Mouse (Mus musculus) retina, postnatal 1 day (tissue): ENCODE data around the gene Evx1.
A peak's percentile ranks its signal among the peaks of the same experiment; 100 is the strongest.

Experiments
- DNase-seq: peaks from one replicate; pipeline ENCODE4 v3.0.0-alpha.2; 2012

Gene Evx1

DNA sequence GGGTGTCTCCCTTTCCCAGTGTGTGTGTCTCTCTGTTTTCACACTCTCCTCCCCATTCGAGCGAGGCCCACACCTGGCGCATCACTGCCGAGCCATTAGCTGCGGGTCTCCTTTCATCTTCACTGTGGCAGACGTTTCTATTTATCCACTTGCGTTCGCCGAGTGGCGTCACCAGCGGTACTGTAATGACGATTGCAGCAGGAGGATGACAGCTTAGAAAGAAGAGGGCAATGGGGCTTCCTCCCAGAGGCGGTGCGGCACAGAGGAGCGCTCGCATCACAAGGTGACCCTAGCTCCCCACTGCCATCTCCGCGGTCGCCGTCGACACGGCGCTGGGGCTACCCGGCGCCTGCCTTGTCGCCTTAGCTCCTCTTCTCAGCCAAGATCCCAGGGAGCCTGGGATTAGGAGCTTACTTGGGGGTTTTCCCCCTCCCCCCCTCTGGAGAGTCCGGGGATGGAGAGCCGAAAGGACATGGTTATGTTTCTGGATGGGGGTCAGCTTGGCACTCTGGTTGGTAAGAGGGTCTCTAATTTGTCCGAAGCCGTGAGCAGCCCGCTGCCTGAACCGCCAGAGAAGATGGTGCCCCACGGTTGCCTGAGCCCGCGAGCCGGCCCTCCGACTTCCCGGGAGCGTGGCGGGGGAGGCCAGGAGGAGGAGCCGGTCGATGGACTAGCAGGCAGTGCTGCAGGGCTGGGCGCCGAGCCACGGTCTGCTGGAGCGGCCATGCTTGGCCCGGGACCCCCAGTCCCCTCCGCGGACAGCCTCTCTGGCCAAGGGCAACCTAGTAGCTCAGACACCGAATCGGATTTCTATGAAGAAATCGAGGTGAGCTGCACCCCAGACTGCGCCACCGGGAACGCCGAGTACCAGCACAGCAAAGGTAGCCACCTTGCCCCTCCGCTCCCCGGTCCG lies at the start of gene Evx1:
Evx1 (plus strand) TSS at position 108 of the 913 bp plus-strand sequence.
- peak; percentile 37 for DNase-seq

DNA sequence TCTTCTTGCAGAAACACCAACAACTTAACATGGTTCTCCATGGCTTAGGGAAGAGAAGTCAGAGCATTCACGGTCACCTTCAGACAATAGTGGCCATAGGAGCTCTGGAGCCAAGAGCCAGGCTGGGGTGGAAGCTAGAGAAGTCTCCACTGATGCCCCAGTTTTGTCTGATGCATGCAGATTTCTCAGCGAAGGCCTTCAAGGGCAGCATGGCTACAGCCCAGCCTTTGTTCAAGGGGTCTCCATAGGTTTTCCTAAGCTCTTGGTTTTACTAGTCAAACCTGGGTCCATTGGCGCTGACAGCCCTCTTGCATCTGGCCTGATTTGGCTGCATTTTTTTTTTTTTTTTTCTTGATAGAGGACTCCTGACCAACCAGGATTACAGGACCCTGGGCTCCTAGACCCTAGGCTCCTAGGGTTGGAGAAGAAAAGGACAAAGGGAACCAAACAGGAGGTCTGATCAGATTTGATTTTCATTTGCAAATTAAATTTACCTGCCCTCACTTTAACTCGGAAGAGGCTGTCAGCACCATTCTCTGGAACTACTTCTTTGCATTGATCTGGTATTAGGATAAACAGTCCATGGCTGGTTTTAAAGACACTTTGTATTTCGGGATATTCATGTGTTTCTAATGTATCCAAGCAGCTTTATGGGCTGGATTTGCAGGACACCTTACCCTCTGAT lies 49.0 kb upstream of the Evx1 start:
- no peak for DNase-seq

DNA sequence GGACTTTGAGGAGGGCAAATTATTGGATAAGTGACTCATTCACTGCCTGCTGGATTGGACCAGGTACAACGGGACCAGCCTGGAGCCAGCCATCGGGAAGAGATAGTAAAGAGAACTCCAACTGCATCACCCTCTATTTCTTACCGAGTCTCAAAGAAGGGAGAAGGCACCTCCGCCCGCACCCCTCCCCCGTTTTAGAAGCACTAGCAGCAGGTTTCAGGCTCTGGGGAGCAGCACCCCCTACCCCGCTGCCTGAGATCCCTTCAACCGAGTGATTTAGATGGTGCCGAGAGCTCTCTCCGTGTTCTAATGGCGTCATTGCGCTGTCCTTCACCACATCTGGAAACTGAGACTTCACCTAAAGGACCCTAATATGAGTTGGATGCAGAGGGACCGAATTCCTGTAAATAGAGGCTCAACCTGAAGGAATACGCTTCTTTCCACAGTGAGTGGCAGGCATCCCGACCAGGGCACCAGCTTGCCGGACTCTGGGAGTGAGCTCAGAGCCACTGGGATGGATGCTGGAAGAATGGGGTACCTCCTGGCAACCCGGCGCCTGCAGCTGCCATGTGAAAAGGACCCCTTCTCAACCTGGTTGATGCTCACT lies 47.9 kb upstream of the Evx1 start:
- DNase-seq, result no peak

DNA sequence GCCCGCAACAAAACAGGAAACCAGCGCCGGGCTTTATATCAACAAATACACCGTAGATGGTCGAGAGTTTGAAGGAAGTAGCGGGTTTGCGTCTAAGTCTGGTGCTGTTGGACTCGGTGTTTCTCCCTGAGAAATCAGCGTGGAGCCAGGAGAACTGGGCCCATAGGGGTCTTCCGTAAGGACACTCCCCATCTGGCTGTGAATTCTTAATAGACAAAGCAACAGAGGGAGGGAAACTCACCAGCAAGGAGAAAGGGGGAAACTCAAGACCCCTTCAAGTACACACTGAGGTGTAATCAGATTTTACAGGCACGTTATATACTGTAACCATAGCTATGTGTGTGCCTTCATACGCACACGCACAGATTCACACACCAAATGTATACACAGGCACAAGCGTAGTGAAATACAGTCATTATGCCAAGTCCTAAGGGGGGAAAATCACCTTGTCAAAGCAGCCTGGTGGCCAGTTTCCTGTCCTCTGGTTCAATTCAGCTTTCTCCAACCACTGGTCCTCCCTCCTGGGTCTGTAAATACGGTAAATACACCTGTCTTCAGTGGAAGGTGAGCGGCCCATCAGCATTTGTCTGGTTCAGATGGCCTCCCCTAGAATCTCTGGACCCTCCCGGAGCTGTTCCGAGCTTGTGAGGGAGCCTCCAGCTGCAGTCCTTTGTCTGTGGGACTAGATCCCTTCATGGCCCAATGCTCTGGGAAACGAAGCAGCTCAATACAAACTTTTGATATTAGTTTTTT lies 47.2 kb upstream of the Evx1 start:
- DNase-seq, result peak; percentile 21

DNA sequence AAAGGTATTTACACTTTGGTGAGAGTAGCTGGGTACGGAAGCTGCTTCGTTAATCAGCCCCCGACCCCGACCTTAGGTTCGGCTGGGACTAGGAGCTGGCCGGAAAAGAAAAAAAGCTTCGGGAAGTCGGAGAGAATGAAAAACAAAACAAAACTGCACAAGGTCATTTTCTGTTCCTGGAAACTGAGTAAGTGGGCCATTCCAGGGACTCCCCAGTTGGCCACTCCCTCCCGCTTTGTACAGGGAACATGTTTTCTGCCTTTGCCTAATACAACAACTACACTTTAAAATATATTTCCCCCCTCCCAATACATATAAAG lies 46.7 kb upstream of the Evx1 start:
- no peak for DNase-seq

DNA sequence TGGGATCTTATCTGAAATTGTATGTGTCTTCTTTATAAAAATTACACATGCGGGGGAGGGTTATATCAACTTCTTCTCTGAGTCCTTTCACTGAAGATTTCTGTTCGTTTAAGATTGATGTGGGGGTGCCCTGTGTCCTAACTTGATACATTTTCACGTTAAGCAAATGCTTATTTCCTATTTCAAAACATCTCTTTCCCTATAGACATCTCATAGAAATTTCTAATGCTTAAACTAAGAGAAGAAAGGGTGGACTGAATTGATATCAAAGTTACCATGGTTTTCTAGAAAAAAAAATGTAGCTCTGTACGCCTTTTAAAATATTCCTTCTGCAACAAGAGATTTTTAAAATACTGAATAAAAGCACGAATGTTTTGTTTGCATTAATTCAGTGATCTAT lies 46.1 kb upstream of the Evx1 start:
- DNase-seq, result no peak

DNA sequence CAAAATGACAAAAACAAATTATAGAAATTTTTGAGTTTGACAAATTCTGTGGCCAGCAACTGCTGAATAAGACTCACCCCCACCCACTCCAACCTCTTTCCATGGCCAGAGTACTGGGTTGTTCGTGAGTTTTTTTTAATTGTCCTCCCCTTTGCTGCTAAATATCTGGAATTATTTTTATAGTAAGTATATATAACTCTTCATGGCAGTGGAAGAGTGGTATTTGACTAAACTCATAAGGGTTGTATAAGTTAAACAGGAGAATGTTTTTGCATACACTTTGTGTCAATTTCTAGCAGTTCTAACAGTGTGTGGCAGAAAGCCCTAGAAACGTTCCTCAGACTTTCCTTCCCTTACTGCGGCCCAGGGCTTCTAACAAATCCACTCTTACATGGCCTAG lies 45.6 kb upstream of the Evx1 start:
- DNase-seq, result no peak

DNA sequence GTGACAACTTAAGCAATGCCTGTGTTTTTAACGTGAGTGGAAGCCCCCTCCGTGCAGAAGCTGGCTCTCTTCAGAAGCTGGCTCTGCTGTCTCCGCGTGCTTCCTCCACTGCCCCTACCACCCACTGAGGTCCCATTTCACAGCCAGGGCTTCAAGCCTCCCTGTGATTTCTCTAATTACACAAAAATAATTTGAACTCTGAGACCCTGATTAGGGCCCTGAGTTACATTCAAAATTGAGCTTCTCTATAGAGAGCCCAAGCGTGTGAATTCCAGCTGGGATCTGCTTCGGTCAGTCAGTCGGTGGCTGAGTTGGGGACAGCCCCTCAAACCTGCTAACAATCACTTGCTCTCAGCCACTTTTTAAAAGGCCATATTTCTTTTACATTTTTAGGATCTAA lies 45.0 kb upstream of the Evx1 start:
- no peak for DNase-seq

DNA sequence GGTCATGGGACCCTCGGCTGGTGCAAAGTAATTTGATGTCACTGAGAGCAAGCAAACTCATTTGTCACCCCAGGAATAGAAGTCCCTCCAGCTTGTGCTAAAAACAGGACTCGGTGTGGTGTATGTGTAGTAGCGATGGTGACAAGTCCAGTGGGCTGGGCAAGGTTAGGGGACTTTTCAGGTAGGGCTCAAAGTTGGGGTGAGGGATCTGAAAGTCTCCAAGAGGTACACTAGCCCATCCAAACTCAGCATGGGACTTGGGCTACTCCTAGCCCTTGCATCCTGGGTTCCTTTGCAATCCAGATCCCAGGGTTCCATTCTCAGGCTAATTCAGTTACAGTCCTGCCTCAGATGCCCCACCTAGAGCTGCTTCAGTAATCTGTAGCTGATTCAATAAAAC lies 44.5 kb upstream of the Evx1 start:
- no peak for DNase-seq

DNA sequence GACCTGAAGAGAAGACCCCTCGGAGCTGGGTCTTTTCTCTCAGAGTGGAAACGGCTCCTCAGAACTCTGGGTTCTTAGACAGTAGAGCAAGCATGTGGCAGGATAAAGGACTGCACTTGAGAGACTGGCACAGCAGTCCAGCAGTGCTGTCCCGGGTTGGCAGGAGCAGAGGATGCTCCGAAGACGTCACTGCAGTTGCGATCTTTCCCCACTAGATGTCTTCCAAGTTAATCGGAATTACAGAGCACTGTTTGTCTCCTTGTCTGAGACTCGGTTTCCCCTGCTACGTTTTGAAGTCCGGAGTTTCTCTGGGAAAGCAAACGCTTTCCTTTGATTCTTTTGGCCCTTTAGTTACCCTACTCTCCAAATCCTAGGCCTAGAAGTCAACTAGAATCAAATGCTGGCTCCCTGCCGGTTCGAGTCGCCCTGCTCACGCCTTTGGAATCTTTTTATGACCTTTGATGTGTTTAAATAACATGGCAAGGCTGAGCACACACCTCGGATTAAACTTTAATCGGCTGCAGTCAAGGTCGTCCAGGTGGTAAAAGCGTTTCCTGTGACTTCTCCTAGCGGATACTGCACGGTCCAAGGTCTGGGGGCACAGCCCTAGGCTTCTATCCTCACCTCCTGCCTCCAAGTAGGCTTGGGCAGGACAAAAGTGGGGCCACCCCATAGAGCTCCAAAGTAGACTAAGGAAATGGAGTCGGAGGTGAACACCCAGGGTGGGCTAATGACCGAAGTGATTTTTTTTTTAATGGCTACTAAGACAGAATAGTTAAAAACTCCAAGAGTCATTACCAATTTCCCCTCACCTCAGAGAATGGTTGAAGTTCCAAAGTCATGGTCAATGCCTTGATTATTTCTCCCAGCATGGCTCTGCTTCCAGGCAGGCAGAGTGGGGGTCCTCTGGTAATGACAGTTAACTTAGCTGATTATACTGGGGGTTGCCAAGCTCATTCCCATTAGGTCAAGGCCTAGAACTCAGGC lies 42.5 kb upstream of the Evx1 start:
- peak; percentile 78 for DNase-seq

DNA sequence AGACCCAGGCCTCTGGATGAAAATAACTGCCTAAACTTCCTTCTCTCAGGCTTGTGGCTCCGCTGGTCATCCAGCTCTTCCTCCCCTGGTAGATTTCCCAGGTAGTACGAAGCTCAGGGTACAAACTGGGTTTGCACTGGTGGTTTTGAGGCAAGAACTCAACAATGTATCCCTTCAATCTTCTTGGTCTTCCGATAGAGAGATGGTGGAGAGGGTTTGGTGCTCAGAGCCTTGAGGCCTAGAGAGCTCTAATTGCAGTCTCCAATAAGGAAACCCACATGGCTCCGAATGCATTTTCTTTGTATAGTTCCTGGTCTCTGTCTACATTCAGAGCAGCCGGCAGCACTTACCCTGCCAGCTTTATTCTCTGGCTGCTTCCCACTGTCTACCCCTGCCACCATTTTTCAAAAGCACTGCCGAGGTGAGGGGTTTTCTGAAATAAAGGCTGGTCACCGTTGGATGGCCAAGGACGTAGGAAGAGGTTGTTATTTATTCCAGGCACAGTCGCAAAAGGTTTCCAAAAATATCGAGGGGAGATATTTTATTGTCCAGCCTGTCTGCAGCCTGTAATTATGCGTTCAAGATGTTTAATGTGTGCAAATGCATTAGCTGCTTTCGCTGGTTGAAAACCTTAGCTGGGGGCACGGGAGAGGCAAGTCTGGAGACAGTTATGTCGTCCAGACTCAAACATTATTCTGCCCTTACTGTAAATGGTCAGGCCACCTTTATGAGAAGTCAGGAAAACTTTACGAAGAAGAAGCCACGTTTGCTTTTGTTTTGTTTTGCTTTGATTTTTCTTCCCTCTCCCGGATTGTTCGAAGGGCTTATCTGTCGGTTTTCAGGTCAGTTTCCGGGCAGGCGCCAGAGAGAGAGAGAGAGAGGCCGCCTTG lies 40.3 kb upstream of the Evx1 start:
- peak; percentile 48 for DNase-seq

DNA sequence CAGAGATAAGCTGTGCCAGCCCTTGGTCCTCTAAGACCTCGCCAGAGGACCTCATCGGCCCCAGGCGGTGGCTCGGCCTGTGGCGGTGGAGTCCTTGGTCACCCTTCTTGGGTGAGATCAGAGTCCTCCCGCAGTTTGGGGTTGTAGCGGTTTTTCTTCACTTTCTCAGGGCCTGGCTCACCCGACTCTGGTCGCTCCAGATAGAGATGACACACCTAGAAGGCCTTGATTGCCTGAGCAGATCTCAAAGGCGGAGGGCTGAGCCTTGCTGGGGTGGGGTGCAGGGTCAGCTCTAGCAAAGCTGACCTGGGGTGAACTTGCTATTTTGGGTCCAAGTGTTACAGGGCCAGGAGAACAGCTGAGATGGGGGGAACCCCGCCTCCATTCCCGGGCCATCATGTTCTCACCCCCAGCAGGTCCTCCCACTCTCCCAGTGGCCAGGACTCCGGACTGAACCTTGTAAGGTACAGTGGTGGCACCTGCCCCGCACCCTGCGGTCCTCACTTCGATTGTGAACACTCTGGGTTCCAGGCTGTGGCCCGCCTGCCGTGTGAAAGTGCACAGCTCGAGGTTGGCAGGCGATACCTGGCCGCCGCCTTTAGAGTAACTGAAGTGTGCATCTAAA lies 39.5 kb upstream of the Evx1 start:
- peak; percentile 24 for DNase-seq

DNA sequence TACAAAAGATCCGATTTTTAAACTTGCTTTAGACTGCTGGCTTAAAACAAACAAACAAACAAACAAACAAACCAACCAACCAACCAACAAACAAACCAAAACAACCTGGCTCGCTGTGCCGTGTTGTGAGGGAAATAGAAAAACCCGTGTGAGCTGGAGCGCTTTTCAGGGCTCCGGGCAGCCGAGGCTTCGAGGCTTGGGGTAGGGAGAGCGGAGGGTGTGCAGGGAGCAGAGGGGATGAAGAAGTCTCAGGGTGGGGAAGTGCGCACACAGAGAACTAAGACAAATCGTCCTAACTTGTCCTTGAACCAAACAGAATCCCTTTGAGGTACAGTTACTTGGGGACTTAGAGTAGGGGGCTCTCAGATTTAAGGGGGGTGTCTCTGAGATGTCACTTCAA lies 38.7 kb upstream of the Evx1 start:
- no peak for DNase-seq

DNA sequence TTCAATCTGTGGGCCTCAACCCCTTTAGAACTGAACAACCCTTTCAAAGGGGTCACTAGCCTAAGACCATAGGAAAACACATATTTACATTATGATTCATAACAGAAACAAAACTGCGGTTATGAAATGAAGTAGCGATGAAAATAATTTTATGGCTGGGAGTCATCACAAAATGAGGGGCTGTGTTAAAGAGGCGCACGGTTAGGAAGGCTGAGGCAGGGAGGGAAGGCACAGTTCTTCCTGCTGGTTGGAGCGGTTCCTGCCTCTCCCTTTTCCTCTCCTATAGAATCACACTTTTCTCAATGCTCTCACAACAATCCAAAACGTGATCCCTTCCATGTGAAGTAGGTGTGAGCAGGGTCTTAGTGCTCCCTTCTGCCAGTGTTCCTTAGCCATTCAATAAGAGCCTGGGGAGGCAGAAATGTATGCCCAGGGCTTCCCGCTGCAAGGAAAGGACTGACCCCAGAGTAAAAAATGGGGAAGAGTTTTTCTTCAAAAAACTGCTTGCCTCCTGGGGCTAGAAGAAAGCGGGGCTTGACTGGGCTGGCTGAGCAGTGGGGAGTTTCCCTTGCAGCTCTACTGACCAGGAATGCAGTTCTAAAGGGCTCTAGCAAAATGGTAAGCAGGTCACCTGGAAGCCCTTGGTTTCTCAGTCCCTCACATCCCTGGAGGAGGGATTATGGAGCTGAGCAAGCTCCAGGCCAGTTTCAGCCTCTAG lies 37.6 kb upstream of the Evx1 start:
- no peak for DNase-seq

DNA sequence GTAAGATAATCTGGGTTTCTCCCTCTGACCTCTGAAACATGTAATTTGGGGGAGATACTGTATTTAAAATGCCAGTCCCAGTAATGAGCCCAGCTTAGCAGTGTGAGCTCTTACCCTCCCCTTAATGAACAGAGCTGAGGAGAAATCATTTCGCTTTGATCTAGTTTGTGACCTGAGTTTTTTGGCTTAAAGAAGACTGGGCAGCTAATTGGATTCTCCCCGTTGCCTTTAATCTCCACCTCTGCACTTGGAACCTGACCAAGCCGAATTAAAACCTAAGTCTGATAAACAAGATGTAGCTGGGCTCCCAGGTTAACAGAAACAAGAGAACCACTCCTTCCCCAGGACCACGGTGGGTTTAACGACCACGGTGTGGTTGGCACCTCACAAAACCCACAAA lies 36.9 kb upstream of the Evx1 start:
- no peak for DNase-seq

DNA sequence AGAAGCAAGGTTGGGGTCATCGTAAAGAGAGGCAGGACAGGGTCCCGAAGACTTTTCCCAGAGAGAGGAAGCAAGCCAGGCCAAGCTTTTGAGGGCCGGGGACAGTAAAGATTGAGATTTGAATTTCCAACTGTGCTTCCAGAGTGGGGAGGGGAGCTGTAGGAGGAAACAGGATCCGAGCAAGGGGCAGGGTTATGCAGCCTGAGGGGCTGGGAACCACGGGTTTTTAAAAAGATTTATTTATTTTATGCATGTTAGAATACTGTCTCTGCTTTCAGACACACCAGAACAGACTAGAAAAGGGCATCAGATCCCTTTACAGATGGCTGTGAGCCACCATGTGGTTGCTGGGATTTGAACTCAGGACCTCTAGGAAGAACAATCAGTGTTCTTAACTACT lies 36.4 kb upstream of the Evx1 start:
- no peak for DNase-seq

DNA sequence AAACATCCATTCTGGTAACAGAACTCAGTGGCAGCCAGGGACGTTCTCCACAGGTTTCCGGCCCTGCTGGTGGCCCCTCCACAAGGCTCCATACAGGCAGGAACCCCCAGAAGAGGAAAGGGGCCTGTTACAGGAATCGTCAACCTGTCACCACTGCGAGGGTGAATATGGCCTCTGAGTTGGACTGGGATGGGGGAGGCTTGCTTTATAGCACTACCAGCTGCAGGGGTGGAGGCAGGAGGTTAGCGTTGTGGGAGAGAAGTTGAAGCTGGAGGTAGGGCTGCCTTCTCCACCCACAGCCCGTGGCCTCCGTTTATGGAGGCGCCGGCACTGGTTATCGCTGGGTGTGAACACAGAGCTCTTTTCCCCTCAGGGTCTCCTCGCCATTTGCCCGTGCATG lies 32.2 kb upstream of the Evx1 start:
- no peak for DNase-seq

DNA sequence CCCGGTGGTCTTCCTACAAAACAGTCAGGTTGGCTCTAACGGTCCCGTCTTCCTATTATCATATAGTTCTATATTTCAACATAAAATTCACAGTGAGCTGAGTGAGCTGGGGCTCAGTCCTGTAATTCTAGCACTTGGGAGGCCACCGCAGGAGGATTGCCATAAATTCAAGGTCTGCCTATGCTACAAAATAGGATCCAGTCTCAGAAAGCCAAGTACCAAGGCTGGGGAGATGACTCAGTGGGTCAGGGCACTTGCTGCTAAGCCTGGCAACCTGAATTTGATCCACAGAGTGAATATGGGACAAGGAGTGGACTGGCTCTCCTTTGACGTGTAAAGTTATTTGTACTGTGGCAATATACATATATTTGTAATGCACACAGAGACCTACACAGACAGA lies 29.4 kb upstream of the Evx1 start:
- no peak for DNase-seq

DNA sequence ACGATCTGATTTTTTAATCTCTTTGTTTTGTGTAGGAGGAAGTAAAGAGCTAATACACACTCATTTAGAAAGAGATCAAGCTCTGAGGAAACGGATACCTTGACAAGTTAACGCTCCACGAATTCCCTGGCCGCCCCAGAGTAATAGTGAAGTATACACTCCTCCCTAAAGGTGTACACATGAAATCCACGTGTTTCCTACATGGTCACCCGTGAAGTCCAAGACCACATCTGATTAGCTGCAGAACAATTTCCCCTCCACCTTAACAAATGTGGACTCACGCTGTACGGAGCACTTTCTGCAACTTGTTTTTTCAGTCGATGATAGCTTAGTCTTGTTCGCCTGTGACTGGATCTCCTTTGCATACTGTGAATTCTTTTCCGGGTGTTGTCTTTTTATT lies 23.1 kb upstream of the Evx1 start:
- DNase-seq, result no peak
